Mouse (Mus musculus) heart, adult 10 weeks (tissue): ENCODE results near the gene Clba1. TPM values are rescaled to one million over a fixed set of nuclear protein-coding genes. Genes with fewer than 3 reads are reported as not detected.

Experiments
- polyA plus RNA-seq: library from polyadenylated mRNA; stranded (reverse); fragments of 350-450 nt; fragmentation: Illumina TruSeq; extraction: RNeasy Lipid Tissue Mini Kit (QIAGEN cat#74804); gene quantifications from one replicate; pipeline ENCODE4 v1.2.3, GENCODE M21; 2014; ENCODE audit warnings: low read depth, low replicate concordance

Gene Clba1
- polyA plus RNA-seq = 2.9 TPM

DNA sequence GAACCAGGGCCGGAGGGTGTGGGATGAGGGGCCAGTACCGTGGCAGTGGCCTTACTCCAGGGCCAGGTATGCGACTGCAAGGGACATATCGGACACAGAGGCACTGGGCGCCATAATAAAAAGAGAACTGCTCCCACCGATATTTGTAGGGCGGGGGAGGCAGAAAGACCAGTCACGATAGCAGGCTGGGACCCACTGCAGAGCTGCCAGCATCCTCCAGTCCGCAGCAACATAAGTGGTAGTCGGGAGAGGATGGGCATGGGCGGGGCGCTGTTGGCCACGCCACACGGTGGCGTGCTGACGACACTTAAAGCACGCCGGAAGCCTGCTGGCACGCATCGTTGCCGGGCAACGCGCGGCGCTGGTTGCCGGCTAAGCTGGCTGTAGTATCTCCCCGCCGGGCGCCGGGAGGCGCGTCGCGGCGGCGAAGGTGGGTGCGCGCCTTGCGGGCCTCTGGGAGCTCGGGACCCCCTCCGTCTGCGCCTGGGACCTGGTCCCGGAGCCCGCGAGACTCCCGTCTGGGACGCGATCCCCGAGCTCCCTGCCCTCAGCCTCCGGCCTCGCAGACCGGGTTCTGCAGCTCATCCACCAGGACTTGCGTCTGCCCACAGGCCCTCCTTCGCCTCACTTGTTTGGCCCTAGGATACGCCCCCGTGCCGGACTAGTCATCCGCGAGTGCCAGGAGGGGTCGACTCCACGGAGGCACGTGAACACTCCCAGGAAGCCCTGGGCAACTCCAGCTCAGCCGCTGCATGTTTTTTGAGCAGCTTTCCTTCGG is at the start of gene Clba1:
Gene Clba1, plus strand, starts transcription at position 351 of the 778 bp plus-strand sequence.

DNA sequence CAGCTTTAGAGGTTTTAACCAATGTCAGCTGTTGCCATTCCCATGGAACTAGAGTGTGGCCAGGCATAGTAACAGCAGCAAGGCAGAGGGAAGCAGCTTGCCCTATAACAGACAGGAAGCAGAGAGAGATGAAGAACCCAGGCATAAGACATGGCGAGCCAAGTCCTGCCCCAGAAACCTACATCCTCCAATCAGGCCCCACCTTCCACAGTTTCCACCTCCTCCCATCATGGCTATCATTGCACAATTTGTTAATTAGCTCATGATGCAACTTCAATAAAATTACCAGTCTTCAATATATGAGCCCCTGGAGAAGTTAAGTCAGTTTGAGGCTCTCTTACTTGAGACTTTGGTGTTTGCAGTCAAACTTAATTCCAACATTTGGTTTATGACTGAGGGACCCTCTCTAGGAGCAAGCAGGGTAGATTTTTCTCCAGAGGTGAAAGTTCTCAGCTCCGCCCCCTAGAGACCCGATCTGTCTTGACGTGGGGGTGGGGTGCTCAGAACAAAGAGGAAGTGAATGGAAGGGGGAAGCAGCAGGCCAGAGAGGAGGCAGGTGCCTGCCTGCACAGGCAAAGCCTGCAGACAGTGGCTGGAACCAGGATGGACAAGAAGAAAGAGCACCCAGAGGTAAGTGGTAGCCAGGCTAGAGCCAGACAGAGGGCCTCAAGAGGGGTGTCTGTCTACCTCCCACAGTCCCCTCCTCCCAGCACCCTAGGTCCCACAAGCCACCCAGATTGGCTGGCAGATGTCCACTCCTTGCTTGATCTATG is 48.4 kb upstream of the Clba1 start, which contains the start of gene Pld4:
Gene Pld4, plus strand, starts transcription at position 502 of the 773 bp plus-strand sequence.

DNA sequence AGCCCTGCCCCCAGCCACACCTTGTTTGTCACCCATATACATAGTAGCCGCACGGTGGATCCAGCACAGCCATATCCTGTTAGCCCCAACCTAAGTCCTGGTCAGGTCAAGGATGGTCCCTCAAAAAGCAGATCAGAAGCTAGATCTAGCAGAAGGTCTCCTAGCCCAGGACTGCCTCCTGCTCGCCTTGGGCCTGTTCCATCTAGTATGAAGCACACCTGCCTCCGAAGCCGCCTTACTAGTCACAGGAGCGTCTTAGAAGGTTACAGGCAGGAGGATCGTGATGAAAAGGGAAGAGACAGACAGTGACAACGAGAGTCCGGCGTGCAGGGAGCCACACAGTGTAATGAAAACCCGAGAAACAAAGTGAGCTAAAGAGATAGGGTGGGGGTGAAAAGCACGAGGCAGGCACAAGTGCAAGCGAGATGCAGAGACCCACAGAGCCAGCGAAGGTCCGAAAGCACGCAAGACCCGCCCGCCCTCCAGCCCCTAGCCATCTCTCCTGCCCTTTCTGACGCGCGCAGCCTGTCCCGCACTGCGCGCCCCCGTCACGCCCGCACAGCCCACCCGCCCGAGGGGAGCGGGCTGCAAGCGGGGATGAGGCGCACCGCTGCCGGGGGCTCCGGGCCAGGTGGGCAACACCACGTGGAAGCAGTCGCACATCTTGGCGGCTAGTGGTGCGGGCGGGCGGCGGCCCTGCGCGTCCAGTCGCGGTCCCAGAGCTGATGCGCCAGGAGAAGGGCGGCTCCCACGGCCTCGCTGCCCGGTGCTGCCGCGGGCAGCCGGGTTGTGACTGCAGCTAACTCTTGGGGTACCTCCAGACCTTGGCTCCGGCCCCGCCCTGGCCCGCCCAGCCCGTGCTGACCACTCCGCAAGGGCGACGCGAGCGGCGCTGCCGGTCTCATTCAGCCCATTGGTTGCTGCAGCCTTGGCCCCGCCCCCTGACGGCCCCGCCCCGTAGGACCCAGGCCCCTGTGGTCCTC is 6.6 kb upstream of the Clba1 start, which contains the start of gene Ahnak2:
Gene Ahnak2, minus strand, starts transcription at position 794 of the 983 bp plus-strand sequence.

DNA sequence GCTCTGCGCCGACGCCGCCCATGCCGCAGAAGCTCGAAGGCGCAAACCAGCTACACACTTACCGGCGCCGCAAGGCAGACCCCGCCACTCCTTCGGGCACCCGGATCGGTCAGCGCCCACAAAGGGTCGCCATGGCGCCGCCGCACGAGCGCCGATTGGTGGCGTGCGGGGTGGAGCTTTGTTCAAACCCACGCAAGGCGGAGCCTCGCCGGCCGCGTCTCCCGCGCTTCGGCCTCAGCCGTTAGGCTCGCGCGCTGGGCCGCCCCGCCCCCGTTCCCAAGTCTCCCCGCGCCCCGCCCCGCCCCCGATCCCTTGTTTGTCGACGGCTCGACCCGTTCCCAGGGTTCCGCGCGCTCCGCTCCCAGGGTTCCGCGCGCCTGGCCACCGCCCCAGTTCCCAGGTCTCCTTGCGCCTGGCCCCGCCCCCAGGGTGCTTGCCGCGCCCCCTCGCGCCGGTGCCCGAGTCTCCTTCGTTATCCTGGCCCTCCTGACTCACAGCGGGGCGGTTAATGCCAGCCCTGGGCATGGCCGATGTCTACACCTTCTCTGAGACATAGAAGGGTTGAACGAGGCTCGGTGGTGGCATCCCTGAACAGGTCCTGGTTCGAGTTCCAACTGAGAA is 20.6 kb downstream of the Clba1 start, which contains the start of gene Cdca4:
Gene Cdca4, minus strand, starts transcription at position 180 of the 621 bp plus-strand sequence.

Other genes with a start within 250 kb of the Clba1 start
- 15.4 TPM for gene Inf2, start 220.2 kb upstream of the Clba1 start, polyA plus RNA-seq
- gene Adssl1, start 188.9 kb upstream of the Clba1 start, polyA plus RNA-seq = 119 TPM
- 35.2 TPM for gene Siva1, start 164.3 kb upstream of the Clba1 start, polyA plus RNA-seq
- 155 TPM for gene Akt1, start 134.1 kb upstream of the Clba1 start, polyA plus RNA-seq
- gene Zbtb42, start 130.1 kb upstream of the Clba1 start, polyA plus RNA-seq = 4.8 TPM
- gene Cep170b, start 88.5 kb upstream of the Clba1 start, polyA plus RNA-seq = 9.3 TPM
- 8.3 TPM for gene Pld4, start 48.3 kb upstream of the Clba1 start, polyA plus RNA-seq
- gene Ahnak2, start 6.3 kb upstream of the Clba1 start, polyA plus RNA-seq = 10.2 TPM
- gene Cdca4, start 20.5 kb downstream of the Clba1 start, polyA plus RNA-seq = 6.0 TPM
- 0.47 TPM for gene Gpr132, start 59.3 kb downstream of the Clba1 start, polyA plus RNA-seq
- 19.3 TPM for gene Jag2, start 120.8 kb downstream of the Clba1 start, polyA plus RNA-seq
- 9.4 TPM for gene Nudt14, start 133.2 kb downstream of the Clba1 start, polyA plus RNA-seq
- 21.7 TPM for gene Btbd6, start 167.5 kb downstream of the Clba1 start, polyA plus RNA-seq
- gene Brf1, start 191.8 kb downstream of the Clba1 start, polyA plus RNA-seq = 27.8 TPM
- 33.8 TPM for gene Pacs2, start 205.6 kb downstream of the Clba1 start, polyA plus RNA-seq